Mouse (Mus musculus) MEL (cell line): ENCODE measurements around the gene Tmem102.

Experiments used
- CHD2 ChIP-seq: IDR thresholded peaks from 2 replicates; pipeline ENCODE4 v1.6.1; 2011; ENCODE audit warnings: low read length, improper control_type of control experiment
- CTCF ChIP-seq, 3 experiments: IDR thresholded peaks in 2 of 3; conservative IDR thresholded peaks in 1 of 3; 2 replicates each; pipeline ENCODE4 v1.5.1; 2011 to 2012; ENCODE audit warnings: low read length in 3 of 3, low read depth in 2 of 3, mild to moderate bottlenecking in 2 of 3, improper control_type of control experiment in 1 of 3, inconsistent platforms in 1 of 3, mixed read lengths in 1 of 3, moderate library complexity in 1 of 3; ENCODE audit not compliant: control insufficient read depth in 1 of 3, insufficient read depth in 1 of 3, poor library complexity in 1 of 3, severe bottlenecking in 1 of 3
- POLR2AphosphoS2 ChIP-seq: IDR thresholded peaks from 2 replicates; pipeline ENCODE4 v1.6.1; 2011; ENCODE audit warnings: low read length, improper control_type of control experiment
- ZNF384 ChIP-seq: IDR thresholded peaks from 2 replicates; pipeline ENCODE4 v1.6.1; 2012; ENCODE audit warnings: low read depth, mild to moderate bottlenecking, inconsistent platforms, low read length, improper control_type of control experiment

GRCm38 (mm10) chr11:69761868-69762267 is 43.6 kb downstream of the Tmem102 start, which contains the start of gene Slc35g3:
- TF ChIP-seq ZNF384 (no peak), POLR2AphosphoS2 (no peak), CTCF (IDR thresholded peaks at IDR 0.05 in 2 of 3, conservative IDR thresholded peaks at IDR 0.05 in 1 of 3; ENCODE audit: control insufficient read depth in 1 of 3, insufficient read depth in 1 of 3, low read depth in 2 of 3, low read length in 3 of 3, poor library complexity in 1 of 3, severe bottlenecking in 1 of 3) (no peak), CHD2 (no peak)
